Comparison of ENCODE assay signal across 18 mouse cellular contexts in the genomic region with DNA sequence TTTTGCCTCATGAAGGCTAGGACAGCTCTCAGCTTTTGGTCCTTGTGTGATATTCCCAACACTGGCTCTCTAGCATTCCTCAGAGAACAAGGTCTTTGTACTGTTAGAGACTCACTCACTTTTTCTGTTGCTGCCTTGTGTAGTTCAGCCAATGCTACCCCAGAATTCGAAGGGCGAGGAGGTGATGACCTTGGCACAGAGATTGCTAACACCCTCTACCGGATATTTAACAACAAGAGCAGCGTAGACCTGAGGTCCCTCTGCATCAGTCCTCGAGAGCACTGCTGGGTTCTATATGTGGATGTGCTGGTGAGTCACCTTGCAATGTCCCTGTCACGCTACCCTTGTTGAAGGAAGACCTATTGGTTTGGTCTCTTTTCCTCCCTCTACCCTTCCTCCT. TPM values are rescaled to one million over a fixed set of nuclear protein-coding genes. Genes with fewer than 3 reads are reported as not detected.
"Had no signal": no experiment of that assay in that cellular context is flagged by ENCODE, and none has a peak within 500 bp of the region (broad histone marks: within the 10 kb centered on the region; RNA-seq: fewer than 3 reads in every experiment).

No protein-coding gene starts in this region.

- H3K27ac ChIP-seq: neural tube, embryonic 13.5 days; neural tube, embryonic 15.5 days; stomach, embryonic 15.5 days; stomach, postnatal 0 days had no signal

- H3K9me3 ChIP-seq: neural tube, embryonic 13.5 days; neural tube, embryonic 15.5 days; stomach, embryonic 15.5 days had no signal

- H3K4me1 ChIP-seq: neural tube, embryonic 13.5 days; neural tube, embryonic 15.5 days; stomach, embryonic 15.5 days had no signal

- H3K4me3 ChIP-seq: neural tube, embryonic 13.5 days; neural tube, embryonic 15.5 days; stomach, embryonic 15.5 days had no signal

- H3K27me3 ChIP-seq: neural tube, embryonic 13.5 days; neural tube, embryonic 15.5 days; stomach, embryonic 15.5 days had no signal

- DNase-seq: retina, postnatal 1 day; right cerebral cortex, adult 18-20 months; right cerebral cortex, postnatal 14 days; right cerebral cortex, postnatal 25 days; right cerebral cortex, postnatal 4 days; spleen, adult 18-20 months; thymus, adult 18-20 months; thymus, adult 2 months; thymus, postnatal 14 days; thymus, postnatal 25 days; thymus, postnatal 36 days; thymus, postnatal 4 days had no signal

RNA-seq across cellular contexts. Expression of a gene that starts 23.1 kb away (rescaled TPM):
- total RNA-seq: neutrophil, adult 5-6 weeks had no signal
- polyA plus RNA-seq: neural tube, embryonic 14.5 days had no signal
